Comparison of ENCODE assay signal across 10 mouse cellular contexts in the genomic region with DNA sequence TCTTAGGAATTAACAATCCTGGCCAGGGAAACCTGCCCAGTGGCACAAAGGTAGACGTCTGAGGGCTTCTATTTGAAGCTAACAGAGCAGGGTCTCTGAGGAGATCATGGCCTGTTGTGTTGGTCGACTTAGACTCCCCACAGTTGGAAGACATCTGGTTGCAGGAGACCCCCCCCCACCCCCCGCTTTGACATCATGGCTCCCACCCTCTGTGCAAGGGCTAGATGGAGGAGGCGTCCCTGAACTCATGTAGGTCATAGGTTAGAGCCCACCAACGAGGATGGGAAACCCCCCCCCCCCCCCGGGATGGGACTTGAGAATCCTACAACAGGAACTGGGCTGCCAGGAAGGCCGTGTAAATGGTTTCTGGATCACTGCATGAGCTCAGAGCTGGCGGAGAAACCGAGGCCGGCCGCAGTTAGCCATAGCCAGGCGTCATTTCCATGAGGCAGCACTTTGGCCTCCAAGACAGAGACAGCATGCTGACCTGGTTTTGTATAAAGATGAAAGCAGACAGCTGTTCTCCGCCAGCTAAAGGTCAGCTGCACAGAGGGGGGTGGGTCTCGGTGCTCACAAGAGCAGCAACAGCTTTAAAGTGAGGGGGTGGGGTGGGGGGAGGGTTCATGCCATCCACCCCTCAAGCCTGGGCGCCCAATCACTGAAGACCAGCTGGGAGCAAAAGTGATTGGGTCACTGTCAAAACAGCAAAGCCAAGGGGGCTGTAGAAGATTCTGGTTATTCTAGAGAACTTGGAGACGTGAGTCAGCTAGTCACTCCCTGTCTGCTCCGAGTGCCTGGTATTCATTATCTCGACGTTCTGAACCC.
DNase-seq lines count a peak whose midpoint lies in the region; ATAC-seq and TF ChIP-seq lines count a peak whose summit lies in the region.
"Had no signal": no experiment of that assay in that cellular context is flagged by ENCODE, and none has a peak within 500 bp of the region (broad histone marks: within the 10 kb centered on the region; RNA-seq: fewer than 3 reads in every experiment).

No protein-coding gene starts in this region.

- no peaks in the 10 kb centered on the region for H3K9me3 ChIP-seq in lung, embryonic 16.5 days (ENCODE audit: control insufficient read depth, low read length)
- H3K9me3 ChIP-seq: liver, embryonic 15.5 days had no signal

- WGBS in lung, embryonic 16.5 days = 48% methylated on average over 19 of the region's 19 CpGs

- H3K4me3 ChIP-seq in C2C12 (ENCODE audit: insufficient read depth, poor library complexity, severe bottlenecking) = no peak overlapping the region
- H3K4me3 ChIP-seq in lung, embryonic 16.5 days (ENCODE audit: low read length) = no peak overlapping the region
- H3K4me3 ChIP-seq: liver, embryonic 15.5 days had no signal

- no peaks in the 10 kb centered on the region for H3K27me3 ChIP-seq in C2C12 (ENCODE audit: control insufficient read depth, insufficient read depth, insufficient read length)
- H3K27me3 ChIP-seq in lung, embryonic 16.5 days (ENCODE audit: control insufficient read depth, insufficient read depth, low read depth, low read length) = no peaks in the 10 kb centered on the region
- H3K27me3 ChIP-seq: liver, embryonic 15.5 days had no signal

- no peak overlapping the region for H3ac ChIP-seq in C2C12 (ENCODE audit: control insufficient read depth, insufficient read length, low read depth)

- H3K79me3 ChIP-seq in C2C12 (ENCODE audit: low read depth) = no peaks in the 10 kb centered on the region

- peak overlapping the region; percentile 20 for H3K27ac ChIP-seq in lung, embryonic 16.5 days (ENCODE audit: low read length)
- H3K27ac ChIP-seq: liver, embryonic 15.5 days had no signal

- H3K4me1 ChIP-seq in lung, embryonic 16.5 days (replicated peaks; ENCODE audit: control insufficient read depth, insufficient read depth, low read length) = peaks cover 9% of the 10 kb centered on the region
- H3K4me1 ChIP-seq: liver, embryonic 15.5 days had no signal

- ATAC-seq in lung, embryonic 16.5 days (ENCODE audit: low read depth) = peak; percentile 82
- ATAC-seq in megakaryocyte progenitor cell, adult 5-6 weeks (replicated peaks; ENCODE audit: poor library complexity) = no peak

- no peaks in the 10 kb centered on the region for H3K79me2 ChIP-seq in C2C12 (ENCODE audit: control insufficient read depth, insufficient read depth)

- peaks cover 73% of the 10 kb centered on the region for H3K36me3 ChIP-seq in C2C12 (ENCODE audit: control insufficient read depth, insufficient read depth)
- H3K36me3 ChIP-seq in lung, embryonic 16.5 days (ENCODE audit: control insufficient read depth, insufficient read depth, low read length) = peaks cover 44% of the 10 kb centered on the region

- H3K9ac ChIP-seq in lung, embryonic 16.5 days (ENCODE audit: low read length) = peak overlapping the region; percentile 20; the same call in 1 of the 2 replicates
- H3K9ac ChIP-seq: liver, embryonic 15.5 days had no signal

- DNase-seq in heart, adult 9 months (ENCODE audit: low spot score in 2 of 2) = peak; percentile 29 to 47
- DNase-seq in heart, adult 8-10 months (ENCODE audit: low spot score) = no peak
- DNase-seq in adrenal gland, postnatal 25 days = peak; percentile 20
- DNase-seq in spleen, postnatal 10 days (ENCODE audit: low spot score in 2 of 2) = no peak
- DNase-seq in thymus, postnatal 36 days = no peak
- DNase-seq: cerebellum, adult 8-10 months had no signal

- H3K4me2 ChIP-seq in lung, embryonic 16.5 days (ENCODE audit: low read depth, low read length) = no peak overlapping the region
- H3K4me2 ChIP-seq: liver, embryonic 15.5 days had no signal

- TF ChIP-seq CTCF in C2C12 (IDR thresholded peaks at IDR 0.05; ENCODE audit: control insufficient read depth, insufficient read depth, insufficient read length) = no peak

TF ChIP-seq in C2C12, 6 proteins besides CTCF, POLR2A, EP300 and RAD21:
- TF ChIP-seq MYOG (IDR thresholded peaks at IDR 0.05; ENCODE audit: control insufficient read depth, extremely low read depth, insufficient read length) (no peak), FOSL1 (IDR thresholded peaks at IDR 0.05; ENCODE audit: insufficient read depth, low read length, poor library complexity, severe bottlenecking) (peak; percentile 3), MYOD1 (IDR thresholded peaks at IDR 0.05; ENCODE audit: control insufficient read depth, insufficient read length, low read depth) (peak; percentile 84), MAX (IDR thresholded peaks at IDR 0.05) (peak; percentile 68), CEBPB (IDR thresholded peaks at IDR 0.05; ENCODE audit: low read depth) (no peak), USF1 (IDR thresholded peaks at IDR 0.05; ENCODE audit: low read depth) (no peak)

Comparison
In these comparisons a context has a peak if more than half of its experiments do, and no peak if none do; other contexts are left out.
1. DNase-seq: peak in heart, adult 9 months (2 of 2) and adrenal gland, postnatal 25 days (single experiment); none in heart, adult 8-10 months (single experiment), spleen, postnatal 10 days (0 of 2) and thymus, postnatal 36 days (0 of 2).